Mouse (Mus musculus): ENCODE results near the gene Kcmf1. TPM values are rescaled to one million over a fixed set of nuclear protein-coding genes. Genes with fewer than 3 reads are reported as not detected.

The Kcmf1 gene
- total RNA-seq, 2 experiments from 2014 or later = 178 to 199 TPM

Other genes starting within 250 kb of the Kcmf1 start
- gene Tcf7l1, start 110.7 kb downstream of the Kcmf1 start, total RNA-seq (2021) = 1 to 10 TPM; 4.3 to 5.3 TPM
- gene Tmsb10, start 58.8 kb upstream of the Kcmf1 start, total RNA-seq (2021) = 10 to 100 TPM; 41.8 to 57.0 TPM